Mouse (Mus musculus): Measurements from ENCODE around the gene Phf3. TPM values are rescaled to one million over a fixed set of nuclear protein-coding genes. Genes with fewer than 3 reads are reported as not detected.

Gene Phf3
- total and polyA plus RNA-seq, 2 experiments from 2014 or later: 34.9 to 57.7 TPM

DNA sequence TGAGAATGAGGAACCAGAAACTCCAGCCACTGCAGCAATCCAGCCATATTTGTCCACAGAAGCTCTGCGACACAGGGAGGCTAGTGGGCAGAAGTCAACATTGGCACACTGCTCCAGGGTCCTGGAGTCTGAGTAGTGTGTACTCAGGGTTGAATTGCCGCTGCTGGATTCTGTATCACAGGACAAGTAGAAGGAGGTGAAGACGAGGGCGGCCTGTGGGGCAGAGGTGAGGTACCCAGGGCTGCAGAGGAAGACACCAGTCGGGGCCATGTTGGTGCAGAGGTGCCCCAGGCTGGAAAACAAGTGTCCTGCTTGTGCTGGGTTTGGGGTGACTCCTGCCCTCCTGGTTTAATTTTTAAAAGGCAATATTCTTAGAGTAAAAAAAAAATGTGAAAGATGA lies 79.1 kb downstream of the Phf3 start:
- TF ChIP-seq CTCF (IDR thresholded peaks at IDR 0.05): no peak
- H3K4me2 ChIP-seq (ENCODE audit: low read depth, low read length, poor library complexity, severe bottlenecking): no peak overlapping the region
- H3K27ac ChIP-seq (ENCODE audit: low read depth, low read length): no peak overlapping the region
- 90% methylated on average over 5 of the region's 5 CpGs for WGBS
- no peaks in the 10 kb centered on the region for H3K36me3 ChIP-seq (ENCODE audit: insufficient read depth, low read length)
- H3K4me3 ChIP-seq (ENCODE audit: low read depth, low read length): no peak overlapping the region
- no peaks in the 10 kb centered on the region for H3K27me3 ChIP-seq (ENCODE audit: insufficient read depth, low read length)
- no peaks in the 10 kb centered on the region for H3K9me3 ChIP-seq (ENCODE audit: low read length)
- ATAC-seq (ENCODE audit: low FRiP score): no peak
- DNase-seq (ENCODE audit: low spot score): no peak
- H3K4me1 ChIP-seq (ENCODE audit: insufficient read depth, low read length): no peaks in the 10 kb centered on the region
- no peak overlapping the region for H3K9ac ChIP-seq (replicated peaks; ENCODE audit: low read length, poor library complexity, severe bottlenecking)

DNA sequence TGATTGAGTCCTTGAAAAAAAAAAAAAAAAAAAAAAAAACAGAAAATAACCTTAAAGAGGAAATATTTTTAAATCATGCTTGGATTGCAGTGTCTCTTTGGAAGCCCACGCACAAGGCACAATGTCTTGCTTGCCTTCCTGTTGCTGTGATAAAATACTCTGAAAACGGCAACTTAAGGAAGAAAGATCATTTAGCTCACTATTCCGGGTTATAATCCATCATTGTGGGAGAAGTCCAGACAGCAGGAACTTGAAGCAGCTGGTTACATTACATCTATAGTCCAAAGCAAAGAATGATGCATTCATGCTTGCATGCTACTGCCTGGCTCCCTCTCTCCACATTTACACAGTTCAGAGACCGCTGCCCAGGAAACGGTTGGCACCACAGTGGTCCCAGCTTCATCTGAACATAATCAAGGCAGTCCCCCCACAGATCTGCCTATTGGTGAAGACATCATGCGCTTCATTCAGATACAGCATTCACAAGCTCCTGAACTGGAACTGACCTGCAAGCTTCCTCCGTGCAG lies 80.3 kb downstream of the Phf3 start:
- Histone ChIP-seq H3K36me3 (ENCODE audit: insufficient read depth, low read length) (no peaks in the 10 kb centered on the region), H3K27me3 (ENCODE audit: insufficient read depth, low read length) (no peaks in the 10 kb centered on the region), H3K4me3 (ENCODE audit: low read depth, low read length) (no peak overlapping the region), H3K4me2 (ENCODE audit: low read depth, low read length, poor library complexity, severe bottlenecking) (no peak overlapping the region), H3K9ac (replicated peaks; ENCODE audit: low read length, poor library complexity, severe bottlenecking) (no peak overlapping the region), H3K9me3 (ENCODE audit: low read length) (no peaks in the 10 kb centered on the region), H3K27ac (ENCODE audit: low read depth, low read length) (no peak overlapping the region), H3K4me1 (ENCODE audit: insufficient read depth, low read length) (no peaks in the 10 kb centered on the region)
- WGBS: 82% methylated on average over 7 of the region's 7 CpGs
- DNase-seq (ENCODE audit: low spot score) (no peak), ATAC-seq (ENCODE audit: low FRiP score) (no peak)
- no peak for TF ChIP-seq CTCF (IDR thresholded peaks at IDR 0.05)

- WGBS: 83% methylated on average over 5 of the region's 5 CpGs
- H3K27me3 ChIP-seq (ENCODE audit: insufficient read depth, low read length): no peaks in the 10 kb centered on the region
- ATAC-seq (ENCODE audit: low FRiP score) (no peak), DNase-seq (ENCODE audit: low spot score) (no peak)
- no peak overlapping the region for H3K27ac ChIP-seq (ENCODE audit: low read depth, low read length)
- no peak overlapping the region for H3K4me2 ChIP-seq (ENCODE audit: low read depth, low read length, poor library complexity, severe bottlenecking)
- H3K4me3 ChIP-seq (ENCODE audit: low read depth, low read length): no peak overlapping the region
- TF ChIP-seq CTCF (IDR thresholded peaks at IDR 0.05): no peak
- H3K9ac ChIP-seq (replicated peaks; ENCODE audit: low read length, poor library complexity, severe bottlenecking): no peak overlapping the region
- no peaks in the 10 kb centered on the region for H3K36me3 ChIP-seq (ENCODE audit: insufficient read depth, low read length)
- no peaks in the 10 kb centered on the region for H3K4me1 ChIP-seq (ENCODE audit: insufficient read depth, low read length)
- no peaks in the 10 kb centered on the region for H3K9me3 ChIP-seq (ENCODE audit: low read length)
These were observed 80.8 kb downstream of the Phf3 start for GRCm38 (mm10) chr1:30792935-30793334.

DNA sequence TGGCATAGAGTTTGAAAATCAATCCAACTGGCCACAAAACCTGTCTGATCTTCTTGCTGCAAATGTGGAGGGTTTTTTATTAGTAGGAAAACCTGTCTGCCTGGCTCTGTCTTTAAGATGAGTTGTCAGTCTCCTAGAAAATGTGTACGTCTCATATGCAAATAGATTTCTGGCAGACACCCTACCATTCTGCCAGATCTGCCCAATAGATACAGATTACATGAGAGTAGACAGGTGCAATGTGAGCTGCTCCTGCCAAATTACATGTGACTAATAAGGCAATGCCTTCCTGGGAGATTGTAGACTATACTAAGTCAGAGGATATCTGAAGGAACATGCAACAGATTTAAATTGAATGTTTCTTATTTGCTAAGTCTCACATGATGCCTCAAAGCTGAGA lies 83.5 kb downstream of the Phf3 start:
- TF ChIP-seq CTCF (IDR thresholded peaks at IDR 0.05): no peak
- H3K27ac ChIP-seq (ENCODE audit: low read depth, low read length): no peak overlapping the region
- WGBS: 58% methylated on average over 1 of the region's 1 CpGs
- no peaks in the 10 kb centered on the region for H3K27me3 ChIP-seq (ENCODE audit: insufficient read depth, low read length)
- no peak for DNase-seq (ENCODE audit: low spot score)
- ATAC-seq (ENCODE audit: low FRiP score): no peak
- no peak overlapping the region for H3K4me3 ChIP-seq (ENCODE audit: low read depth, low read length)
- no peaks in the 10 kb centered on the region for H3K4me1 ChIP-seq (ENCODE audit: insufficient read depth, low read length)
- no peak overlapping the region for H3K9ac ChIP-seq (replicated peaks; ENCODE audit: low read length, poor library complexity, severe bottlenecking)
- H3K9me3 ChIP-seq (ENCODE audit: low read length): no peaks in the 10 kb centered on the region
- H3K36me3 ChIP-seq (ENCODE audit: insufficient read depth, low read length): no peaks in the 10 kb centered on the region
- H3K4me2 ChIP-seq (ENCODE audit: low read depth, low read length, poor library complexity, severe bottlenecking): no peak overlapping the region

- TF ChIP-seq CTCF (IDR thresholded peaks at IDR 0.05): no peak
- DNase-seq (ENCODE audit: low spot score): no peak
- no peaks in the 10 kb centered on the region for H3K9me3 ChIP-seq (ENCODE audit: low read length)
- no peaks in the 10 kb centered on the region for H3K36me3 ChIP-seq (ENCODE audit: insufficient read depth, low read length)
- no peak overlapping the region for H3K27ac ChIP-seq (ENCODE audit: low read depth, low read length)
- H3K9ac ChIP-seq (replicated peaks; ENCODE audit: low read length, poor library complexity, severe bottlenecking): no peak overlapping the region
- no peak overlapping the region for H3K4me3 ChIP-seq (ENCODE audit: low read depth, low read length)
- no peak overlapping the region for H3K4me2 ChIP-seq (ENCODE audit: low read depth, low read length, poor library complexity, severe bottlenecking)
- 86% methylated on average over 1 of the region's 1 CpGs for WGBS
- no peak for ATAC-seq (ENCODE audit: low FRiP score)
- no peaks in the 10 kb centered on the region for H3K4me1 ChIP-seq (ENCODE audit: insufficient read depth, low read length)
- no peaks in the 10 kb centered on the region for H3K27me3 ChIP-seq (ENCODE audit: insufficient read depth, low read length)
These were observed 84.0 kb downstream of the Phf3 start for GRCm38 (mm10) chr1:30789689-30790088.

DNA sequence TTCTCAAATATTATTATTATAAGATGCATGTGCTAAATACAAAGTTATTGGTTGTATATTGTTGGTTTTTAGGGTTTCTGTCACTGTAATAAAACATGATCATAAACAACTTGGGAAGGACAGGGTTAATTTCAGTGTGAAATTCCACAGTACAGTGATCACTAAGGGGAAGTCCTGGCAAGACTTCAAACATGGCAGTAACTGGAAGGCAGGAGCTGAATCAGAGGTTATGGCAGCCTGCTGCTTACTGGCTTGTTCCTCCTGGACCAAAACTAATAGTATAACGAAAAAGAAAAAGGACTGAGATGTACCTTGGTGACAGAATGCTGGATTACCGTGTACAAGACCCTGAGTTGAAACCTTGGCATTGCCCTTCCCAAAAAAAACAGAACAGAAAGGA lies 84.7 kb downstream of the Phf3 start:
- peak; percentile 42 for DNase-seq (ENCODE audit: low spot score)
- Histone ChIP-seq H3K4me2 (ENCODE audit: low read depth, low read length, poor library complexity, severe bottlenecking) (no peak overlapping the region), H3K9ac (replicated peaks; ENCODE audit: low read length, poor library complexity, severe bottlenecking) (no peak overlapping the region), H3K9me3 (ENCODE audit: low read length) (no peaks in the 10 kb centered on the region), H3K36me3 (ENCODE audit: insufficient read depth, low read length) (no peaks in the 10 kb centered on the region), H3K27me3 (ENCODE audit: insufficient read depth, low read length) (no peaks in the 10 kb centered on the region), H3K4me3 (ENCODE audit: low read depth, low read length) (no peak overlapping the region), H3K27ac (ENCODE audit: low read depth, low read length) (no peak overlapping the region), H3K4me1 (ENCODE audit: insufficient read depth, low read length) (no peaks in the 10 kb centered on the region)
- no peak for ATAC-seq (ENCODE audit: low FRiP score)
- no peak for TF ChIP-seq CTCF (IDR thresholded peaks at IDR 0.05)
- 54% methylated on average over 2 of the region's 2 CpGs for WGBS

All from midbrain, postnatal 0 days (tissue).